Mouse (Mus musculus) midbrain, embryonic 12.5 days (tissue): Measurements from ENCODE around the gene Gps2. TPM values are rescaled to one million over a fixed set of nuclear protein-coding genes. Genes with fewer than 3 reads are reported as not detected.

Experiments used
- ATAC-seq: fragments of 200-750 bp; cut with Nextera tagmentation; 2 replicates; pipeline ENCODE4 v1.8.0; 2017; ENCODE audit warnings: low read depth, moderate TSS enrichment, moderate library complexity; ENCODE audit not compliant: low FRiP score
- H3K27ac ChIP-seq: fragments of 300-500 bp; sonication (generic); replicated peaks from 2 replicates; pipeline ENCODE4 v1.5.1; 2016; ENCODE audit warnings: mild to moderate bottlenecking
- H3K27me3 ChIP-seq: fragments of 300-500 bp; sonication (generic); 2 replicates; pipeline ENCODE4 v1.6.1; 2016; ENCODE audit warnings: mild to moderate bottlenecking
- H3K36me3 ChIP-seq: fragments of 300-500 bp; sonication (generic); 2 replicates; pipeline ENCODE4 v1.6.1; 2016
- H3K4me1 ChIP-seq: fragments of 300-500 bp; sonication (generic); 2 replicates; pipeline ENCODE4 v1.6.1; 2016
- H3K4me2 ChIP-seq: fragments of 300-500 bp; sonication (generic); replicated peaks from 2 replicates; pipeline ENCODE4 v1.6.1; 2016; ENCODE audit warnings: mild to moderate bottlenecking, moderate library complexity
- H3K4me3 ChIP-seq: fragments of 300-500 bp; sonication (generic); 2 replicates; pipeline ENCODE4 v1.5.1; 2016; ENCODE audit warnings: mild to moderate bottlenecking
- H3K9ac ChIP-seq: fragments of 300-500 bp; sonication (generic); replicated peaks from 2 replicates; pipeline ENCODE4 v1.6.1; 2016; ENCODE audit warnings: mild to moderate bottlenecking, moderate library complexity
- H3K9me3 ChIP-seq: fragments of 300-500 bp; sonication (generic); 2 replicates; pipeline ENCODE4 v1.6.1; 2016; ENCODE audit warnings: mild to moderate bottlenecking
- WGBS: fragments of 180-500 bp; shearing (Covaris S2); methylation state at CpG from one replicate; pipeline ENCODE4 v1.1.7; 2016; 5-methylcytosine and 5-hydroxymethylcytosine counted together
- polyA plus RNA-seq: library from polyadenylated mRNA; unstranded; fragments of >200 nt; fragmentation: Nextera tagmentation; extraction: Ambion mirVana; gene quantifications from 2 replicates; pipeline ENCODE4 v1.2.1, GENCODE M21; 2016

The Gps2 gene
- polyA plus RNA-seq = 93.1 and 97.6 TPM in 2 replicates

DNA sequence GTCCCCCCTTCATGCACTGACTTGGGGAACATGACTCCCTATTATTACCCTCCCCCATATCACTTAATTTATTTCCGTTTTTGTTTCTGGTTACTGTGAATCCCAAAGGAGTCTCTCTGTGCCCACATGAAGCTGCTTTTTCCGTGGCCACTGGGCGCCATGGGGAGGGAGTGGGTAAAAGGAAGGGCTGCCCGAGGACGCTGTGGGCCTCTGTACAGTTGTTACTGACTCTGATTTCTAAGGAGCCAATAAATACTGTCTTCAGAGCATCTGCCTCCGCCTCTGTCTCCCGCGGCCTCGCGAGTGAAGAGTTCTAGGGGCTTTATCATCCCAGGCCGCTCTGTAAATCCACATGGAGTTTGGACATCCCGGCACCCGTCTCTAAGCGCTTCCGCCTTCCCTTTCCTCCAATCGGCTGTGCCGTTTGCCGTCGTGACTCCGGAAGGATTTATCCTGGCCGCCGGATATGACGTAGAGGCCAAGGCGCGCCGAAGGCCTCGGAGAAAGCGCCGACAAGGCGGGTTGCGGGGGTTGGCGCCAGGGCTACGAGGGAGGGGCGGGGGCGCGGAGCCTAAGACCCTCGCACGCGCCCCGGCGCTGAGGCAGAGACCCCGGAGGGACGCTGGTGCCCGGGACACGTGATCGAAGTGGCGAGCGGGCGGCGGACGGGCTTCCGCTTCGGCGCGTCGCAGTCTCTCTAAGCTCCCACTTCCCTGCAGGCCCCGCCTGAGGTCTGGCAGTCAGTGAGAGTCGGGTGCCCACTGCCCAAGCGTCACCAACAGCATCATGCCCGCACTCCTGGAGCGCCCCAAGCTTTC lies at the start of gene Gps2:
Gene Gps2 (plus strand): TSS at position 335 of the 818 bp plus-strand sequence.
- H3K4me1 ChIP-seq = peaks cover 34% of the 10 kb centered on the region
- peaks cover 84% of the 10 kb centered on the region for H3K36me3 ChIP-seq
- H3K9ac ChIP-seq = peak within 1 kb of the TSS; percentile 95
- no peaks in the 10 kb centered on the region for H3K9me3 ChIP-seq
- H3K4me3 ChIP-seq = peak within 1 kb of the TSS; percentile 92
- 3% methylated on average over 59 of the region's 61 CpGs for WGBS
- peak within 1 kb of the TSS; percentile 99 for H3K4me2 ChIP-seq
- peak within 1 kb of the TSS; percentile 87 for H3K27ac ChIP-seq
- peak; percentile 84 for ATAC-seq
- H3K27me3 ChIP-seq = no peaks in the 10 kb centered on the region

DNA sequence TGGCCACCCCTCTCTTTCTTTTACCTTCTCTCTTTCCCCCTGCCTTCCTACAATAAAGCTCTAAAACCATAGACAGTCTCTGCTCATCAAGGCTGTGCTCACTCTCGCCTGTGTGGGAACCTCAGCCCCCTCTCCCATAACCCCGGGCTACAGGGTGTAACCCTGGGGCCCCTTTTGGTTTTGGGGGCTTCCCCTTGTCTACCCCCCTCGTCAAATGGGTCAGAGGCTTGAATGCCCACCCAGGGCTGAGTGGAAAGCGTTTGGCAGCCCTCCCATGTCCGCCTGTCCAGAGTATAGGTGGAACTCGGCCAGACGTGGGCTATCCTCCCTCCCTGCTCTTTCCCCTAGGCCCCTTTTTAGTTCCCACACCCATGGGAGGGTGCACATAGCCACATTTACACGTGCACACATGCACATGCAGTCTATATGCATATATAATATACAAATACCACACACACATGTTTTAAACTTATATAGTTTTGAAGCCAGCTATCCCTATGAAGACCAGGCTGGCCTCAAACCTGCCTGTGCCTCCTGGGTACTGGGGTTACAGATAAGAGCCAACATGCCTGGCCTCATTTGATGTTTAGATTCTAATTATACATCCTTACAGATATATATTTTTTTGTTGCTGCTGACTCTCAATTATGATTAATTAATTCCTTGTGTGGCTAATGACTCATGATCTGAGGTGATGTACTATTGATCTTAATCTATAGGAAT lies 49.4 kb upstream of the Gps2 start:
- no peak overlapping the region for H3K4me3 ChIP-seq
- H3K9me3 ChIP-seq = no peaks in the 10 kb centered on the region
- H3K4me2 ChIP-seq = no peak overlapping the region
- ATAC-seq = no peak
- 59% methylated on average over 8 of the region's 8 CpGs for WGBS
- no peaks in the 10 kb centered on the region for H3K36me3 ChIP-seq
- H3K27ac ChIP-seq = no peak overlapping the region
- H3K4me1 ChIP-seq = no peaks in the 10 kb centered on the region; the same call in 1 of the 2 replicates
- H3K9ac ChIP-seq = no peak overlapping the region
- peaks cover 8% of the 10 kb centered on the region for H3K27me3 ChIP-seq

DNA sequence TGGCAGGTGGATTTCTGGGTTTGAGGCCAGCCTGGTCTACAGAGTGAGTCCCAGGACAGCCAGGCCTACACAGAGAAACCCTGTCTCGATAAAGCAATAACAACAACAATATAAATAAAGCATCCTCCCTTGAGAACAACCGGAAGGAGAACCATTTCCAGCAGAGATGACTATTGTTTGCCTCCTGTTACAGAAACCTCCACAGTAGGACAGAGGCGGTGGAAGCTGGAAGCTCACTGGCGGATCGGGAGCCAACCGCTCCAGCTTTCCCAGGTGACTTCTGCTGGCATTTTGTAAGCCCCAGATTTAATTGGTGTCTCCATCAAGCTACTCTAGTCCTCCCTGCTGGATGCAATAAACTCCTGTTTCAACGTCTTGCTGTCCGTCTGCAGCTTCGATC lies 48.1 kb upstream of the Gps2 start:
- Histone ChIP-seq H3K9ac (no peak overlapping the region), H3K4me3 (no peak overlapping the region), H3K36me3 (no peaks in the 10 kb centered on the region), H3K4me1 (no peaks in the 10 kb centered on the region; the same call in 1 of the 2 replicates), H3K9me3 (no peaks in the 10 kb centered on the region), H3K4me2 (no peak overlapping the region), H3K27ac (no peak overlapping the region), H3K27me3 (no peaks in the 10 kb centered on the region)
- ATAC-seq = no peak
- WGBS = 87% methylated on average over 9 of the region's 9 CpGs

DNA sequence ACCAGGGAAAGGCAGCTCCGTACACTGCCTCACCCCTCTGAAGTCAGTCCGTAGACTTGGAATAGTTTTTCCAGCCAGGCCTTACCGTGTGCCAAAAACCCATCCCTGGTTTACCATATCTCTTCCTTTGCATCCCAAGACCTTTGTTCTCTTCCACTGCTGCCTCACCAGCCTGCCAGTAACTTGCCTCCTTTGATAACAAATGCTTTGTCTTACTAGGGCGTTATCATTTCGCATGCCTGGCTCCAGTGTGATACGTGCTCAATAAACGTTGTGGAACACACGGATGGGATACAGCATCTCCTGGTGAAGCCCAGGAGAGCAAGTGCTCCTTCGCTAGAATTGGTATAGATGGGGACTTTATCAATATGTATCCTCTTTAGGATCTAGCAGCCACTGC lies 46.4 kb upstream of the Gps2 start:
- no peak overlapping the region for H3K27ac ChIP-seq
- H3K4me2 ChIP-seq = no peak overlapping the region
- no peaks in the 10 kb centered on the region; the same call in 1 of the 2 replicates for H3K4me1 ChIP-seq
- no peaks in the 10 kb centered on the region for H3K9me3 ChIP-seq
- no peak overlapping the region for H3K9ac ChIP-seq
- ATAC-seq = no peak
- no peak overlapping the region for H3K4me3 ChIP-seq
- H3K27me3 ChIP-seq = no peaks in the 10 kb centered on the region
- H3K36me3 ChIP-seq = no peaks in the 10 kb centered on the region
- WGBS = 75% methylated on average over 9 of the region's 9 CpGs

DNA sequence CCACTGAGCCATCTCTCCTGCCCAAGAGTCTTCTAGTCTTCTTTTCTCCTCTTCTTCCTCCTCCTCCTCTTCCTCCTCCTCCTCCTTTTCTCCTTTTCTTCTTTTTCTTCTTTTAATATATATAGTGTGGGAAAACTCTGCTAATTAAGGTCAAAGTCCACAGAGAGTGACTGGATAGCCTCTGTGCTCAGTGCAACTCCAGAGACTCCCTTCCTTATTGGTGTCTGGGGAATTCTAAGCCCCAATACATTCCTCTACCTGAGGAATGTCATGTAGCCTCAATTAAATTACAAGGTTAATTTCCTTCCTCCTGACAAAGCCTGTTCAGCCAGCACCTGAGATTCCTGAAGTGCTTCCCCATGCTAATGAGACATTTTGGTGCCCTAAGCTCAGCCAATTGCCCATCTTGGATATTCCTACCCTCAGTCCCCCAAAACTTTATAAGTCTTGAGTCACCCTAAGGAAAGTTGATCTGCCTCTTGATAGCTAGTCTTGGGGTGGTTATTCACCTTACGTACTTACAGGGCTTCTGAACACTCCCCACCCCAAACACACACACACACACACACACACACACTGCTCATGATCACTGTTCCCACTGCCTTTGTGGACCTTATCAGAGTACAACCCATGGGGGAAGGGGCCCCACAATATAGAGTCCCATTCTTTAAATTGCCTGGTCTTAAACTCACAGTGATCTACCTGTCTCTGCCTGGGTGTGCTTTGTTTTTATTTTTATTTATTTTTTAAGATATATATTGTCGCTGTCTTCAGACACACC lies 43.2 kb upstream of the Gps2 start:
- WGBS = 90% methylated on average over 2 of the region's 2 CpGs
- H3K4me2 ChIP-seq = no peak overlapping the region

DNA sequence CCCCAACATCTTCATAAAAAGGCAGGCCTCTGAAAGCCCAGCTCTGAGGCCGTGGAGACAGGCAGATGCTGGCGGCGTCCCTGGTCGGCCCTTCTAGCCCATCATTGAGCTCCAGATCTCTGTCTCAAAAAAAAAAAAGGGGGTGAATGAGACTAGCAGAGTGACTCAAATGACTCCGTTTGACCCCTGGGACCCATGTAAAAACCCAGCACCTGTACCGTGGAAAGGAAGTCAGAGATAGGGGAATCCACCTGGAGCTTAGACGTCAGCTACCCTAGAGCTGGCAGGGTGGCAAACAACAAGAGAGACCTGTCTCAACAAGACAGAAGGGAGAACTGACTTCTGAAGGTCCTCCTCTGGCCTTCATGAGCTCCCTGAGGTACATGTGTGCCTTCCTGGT lies 41.9 kb upstream of the Gps2 start:
- Histone ChIP-seq H3K4me3 (no peak overlapping the region), H3K9me3 (no peaks in the 10 kb centered on the region), H3K27me3 (no peaks in the 10 kb centered on the region), H3K4me2 (no peak overlapping the region), H3K9ac (no peak overlapping the region), H3K27ac (no peak overlapping the region), H3K4me1 (no peaks in the 10 kb centered on the region), H3K36me3 (no peaks in the 10 kb centered on the region)
- no peak for ATAC-seq
- 86% methylated on average over 7 of the region's 7 CpGs for WGBS

More for the DNA sequence above, 43.2 kb upstream of the Gps2 start:
- Histone ChIP-seq H3K27ac (no peak overlapping the region), H3K9ac (no peak overlapping the region), H3K36me3 (no peaks in the 10 kb centered on the region), H3K4me3 (no peak overlapping the region), H3K27me3 (no peaks in the 10 kb centered on the region), H3K4me1 (no peaks in the 10 kb centered on the region; the same call in 1 of the 2 replicates), H3K9me3 (no peaks in the 10 kb centered on the region)
- ATAC-seq = no peak

DNA sequence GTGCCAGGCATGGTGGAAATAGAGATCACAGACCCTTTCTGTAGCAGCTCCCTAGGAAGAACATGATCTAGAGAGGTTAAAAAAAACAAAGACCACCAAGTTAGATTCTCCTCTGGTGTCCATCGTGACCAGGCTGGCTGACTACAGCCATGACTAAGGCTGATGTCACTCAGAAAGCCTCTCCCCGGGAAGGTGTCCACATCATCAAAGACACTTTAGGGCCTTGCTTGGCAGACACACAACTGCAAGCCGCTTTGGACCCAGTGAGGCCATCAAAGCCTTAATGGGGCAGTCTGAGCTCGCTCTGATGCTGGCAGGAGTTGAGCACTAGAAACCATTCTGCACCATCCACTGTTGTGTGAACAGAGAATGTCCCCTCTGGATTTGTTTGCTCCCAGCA lies 41.2 kb upstream of the Gps2 start:
- H3K4me2 ChIP-seq = no peak overlapping the region
- H3K27ac ChIP-seq = no peak overlapping the region
- H3K9me3 ChIP-seq = no peaks in the 10 kb centered on the region
- no peak for ATAC-seq
- no peak overlapping the region for H3K4me3 ChIP-seq
- H3K9ac ChIP-seq = no peak overlapping the region
- WGBS = 87% methylated on average over 4 of the region's 4 CpGs
- H3K27me3 ChIP-seq = no peaks in the 10 kb centered on the region
- peaks cover 5% of the 10 kb centered on the region for H3K4me1 ChIP-seq
- no peaks in the 10 kb centered on the region for H3K36me3 ChIP-seq

DNA sequence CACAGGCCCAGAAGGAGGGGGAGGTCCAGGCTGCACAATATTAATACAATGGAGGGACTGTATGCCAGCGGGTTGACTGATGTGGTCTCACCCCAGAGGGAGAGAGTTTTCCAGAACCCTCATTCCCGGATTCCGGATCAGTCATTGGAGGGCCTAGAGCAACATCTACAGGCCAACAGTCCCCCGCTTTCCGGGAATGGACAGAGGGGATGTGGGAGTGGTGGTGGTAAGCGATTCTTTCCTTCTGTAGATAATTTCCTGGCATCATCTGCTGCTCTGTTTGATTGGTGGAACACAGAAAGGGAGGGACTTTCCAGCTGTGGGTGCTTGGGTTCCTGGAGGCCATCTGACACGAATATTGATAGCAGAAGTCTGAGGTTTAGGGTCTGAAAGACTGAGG lies 37.5 kb upstream of the Gps2 start:
- ATAC-seq = no peak
- Histone ChIP-seq H3K4me2 (no peak overlapping the region), H3K4me1 (peaks cover 23% of the 10 kb centered on the region), H3K27ac (no peak overlapping the region), H3K36me3 (no peaks in the 10 kb centered on the region), H3K9ac (no peak overlapping the region), H3K27me3 (peaks cover 21% of the 10 kb centered on the region), H3K4me3 (no peak overlapping the region), H3K9me3 (no peaks in the 10 kb centered on the region)
- WGBS = 74% methylated on average over 7 of the region's 7 CpGs

DNA sequence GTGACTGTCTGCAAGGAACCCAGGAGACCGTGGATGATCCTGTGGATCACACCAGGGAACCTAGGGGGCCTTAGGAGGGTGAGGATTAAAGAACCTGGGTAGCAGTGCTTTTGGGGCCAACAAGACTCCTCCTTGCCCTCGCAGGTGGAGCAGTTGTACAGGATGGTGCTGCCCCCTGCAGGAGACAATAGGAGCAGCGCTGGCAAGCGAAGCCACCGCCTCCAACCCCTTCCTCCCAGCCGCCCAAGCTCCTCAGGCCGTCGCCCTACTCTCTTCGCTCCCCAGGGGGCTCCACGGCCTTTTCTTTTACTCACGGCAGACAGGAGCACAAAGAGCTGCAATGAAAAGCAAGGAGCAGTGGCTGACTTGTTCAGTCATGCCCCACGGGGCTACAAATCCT lies 36.8 kb upstream of the Gps2 start:
- ATAC-seq = peak; percentile 36; the same call in 1 of the 2 replicates
- WGBS = 2% methylated on average over 12 of the region's 12 CpGs
- peak overlapping the region; percentile 40 for H3K4me2 ChIP-seq
- H3K4me1 ChIP-seq = peaks cover 29% of the 10 kb centered on the region
- peaks cover 27% of the 10 kb centered on the region for H3K27me3 ChIP-seq
- H3K36me3 ChIP-seq = no peaks in the 10 kb centered on the region
- H3K27ac ChIP-seq = no peak overlapping the region
- peak overlapping the region; percentile 39; the same call in 1 of the 2 replicates for H3K9ac ChIP-seq
- H3K9me3 ChIP-seq = no peaks in the 10 kb centered on the region
- H3K4me3 ChIP-seq = peak overlapping the region; percentile 15; the same call in 1 of the 2 replicates

DNA sequence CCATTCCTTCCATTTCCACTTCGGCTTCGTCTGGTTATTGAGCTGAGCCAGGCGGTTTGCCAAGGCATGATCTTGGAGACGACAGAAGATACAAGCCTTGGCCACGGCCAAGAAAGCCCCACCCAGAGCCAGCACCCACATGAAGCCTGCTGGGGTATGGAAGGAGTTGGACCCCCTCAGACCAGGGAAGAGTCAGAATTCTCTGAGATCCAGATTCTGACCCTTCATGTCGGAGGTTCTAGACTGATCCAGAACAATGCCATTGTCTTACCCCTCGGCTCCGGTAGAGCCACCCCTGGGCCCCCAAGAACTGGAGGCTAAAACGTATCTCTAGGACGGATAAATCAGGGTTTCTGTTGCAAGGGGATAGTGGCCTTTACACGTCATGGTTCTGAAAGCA lies 35.8 kb upstream of the Gps2 start, which contains the start of gene Tmem95:
Gene Tmem95 (minus strand): TSS at position 141 of the 400 bp plus-strand sequence.
- Histone ChIP-seq H3K9ac (peak within 1 kb of the TSS; percentile 39; the same call in 1 of the 2 replicates), H3K4me2 (peak within 1 kb of the TSS; percentile 40), H3K4me3 (peak within 1 kb of the TSS; percentile 15; the same call in 1 of the 2 replicates), H3K36me3 (no peaks in the 10 kb centered on the region), H3K27ac (no peak within 1 kb of the TSS), H3K27me3 (peaks cover 35% of the 10 kb centered on the region), H3K9me3 (no peaks in the 10 kb centered on the region), H3K4me1 (peaks cover 29% of the 10 kb centered on the region)
- no peak for ATAC-seq
- WGBS = 88% methylated on average over 11 of the region's 11 CpGs

DNA sequence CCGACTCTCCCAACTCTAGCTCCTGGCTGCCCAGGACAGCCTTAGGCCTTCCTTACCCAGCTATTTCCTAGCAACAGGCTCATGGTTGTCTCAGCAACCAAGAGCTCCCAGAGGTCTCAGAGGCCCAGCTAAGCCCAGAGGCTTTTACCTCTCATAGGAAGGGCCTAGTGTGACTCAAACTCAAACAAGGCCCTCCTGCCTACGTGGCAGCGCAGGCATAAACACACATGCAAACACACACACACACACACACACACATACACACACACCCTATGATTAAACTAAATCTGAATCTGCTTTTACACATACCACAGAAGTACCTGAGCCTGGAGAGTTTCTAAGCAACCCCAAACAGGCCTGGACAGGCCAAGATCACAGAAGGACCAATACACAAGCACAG lies 35.3 kb upstream of the Gps2 start:
- Histone ChIP-seq H3K36me3 (no peaks in the 10 kb centered on the region), H3K27me3 (peaks cover 35% of the 10 kb centered on the region), H3K4me2 (no peak overlapping the region), H3K9me3 (no peaks in the 10 kb centered on the region), H3K9ac (no peak overlapping the region), H3K27ac (no peak overlapping the region), H3K4me3 (no peak overlapping the region), H3K4me1 (peaks cover 29% of the 10 kb centered on the region)
- WGBS = 62% methylated on average over 3 of the region's 3 CpGs
- ATAC-seq = no peak
